Mouse (Mus musculus) Patski (cell line): ENCODE data around the gene Gm44790. TPM values are rescaled to one million over a fixed set of nuclear protein-coding genes. Genes with fewer than 3 reads are reported as not detected.

Experiments
- ATAC-seq: fragments of 100-300 bp; one replicate; pipeline ENCODE4 v1.8.0; 2021
- CTCF ChIA-PET: fragments of 350-600 bp; sonication (Branson Sonifier 250); formaldehyde crosslinking; loops from one replicate; lab custom pipeline; 2022; ENCODE audit warnings: inconsistent platforms; lab: Charles Lee
- POLR2A ChIA-PET: fragments of 350-600 bp; sonication (Branson Sonifier 250); formaldehyde crosslinking; loops from one replicate; lab custom pipeline; 2022; ENCODE audit warnings: antibody characterized with exemption, inconsistent platforms; lab: Charles Lee
- DNase-seq: peaks from one replicate; pipeline ENCODE4 v3.0.0-alpha.2; 2011; ENCODE audit warnings: low read depth, low spot score
- H3K27me3 ChIP-seq: fragments of 371-371 bp; one replicate; pipeline ENCODE4 v1.5.1; 2021
- CTCF ChIP-seq: fragments of 100-300 bp; IDR thresholded peaks from one replicate; pipeline ENCODE4 v1.5.1; 2021
- in situ Hi-C: fragments of 300-500 bp; cut with MboI; formaldehyde crosslinking; loops from 3 replicates; pipeline ENCODE4 v1.11.1; 2018; ENCODE audit warnings: low pct_unique_long_range_greater_than_20kb, mixed read lengths
- polyA plus RNA-seq: library from polyadenylated mRNA; unstranded; gene quantifications from one replicate; pipeline ENCODE4 v1.2.3, GENCODE M21; 2021

Gene Gm44790
- polyA plus RNA-seq, 1 experiment from 2014 or later = 3.1 TPM

GRCm38 (mm10) chr6:86402681-86403607, 23.5 kb upstream of the Gm44790 start:
- in situ Hi-C loops = loop anchor here (5.0 kb wide), 1 partner anchor 36 kb away; the partner anchor contains the start of gene Fam136a
- DNase-seq (no peak), ATAC-seq (no peak)
- CTCF ChIA-PET = interaction anchor here (1.5 kb wide), 1 partner anchor 38 kb away, joined by 3 read pairs; the partner anchor contains the start of gene Fam136a
- TF ChIP-seq CTCF = no peak
- POLR2A ChIA-PET = no interaction called here
- no peaks in the 10 kb centered on the region for H3K27me3 ChIP-seq

GRCm38 (mm10) chr6:86403728-86404099, 22.7 kb upstream of the Gm44790 start:
- ATAC-seq = no peak
- in situ Hi-C loops = loop anchor here (5.0 kb wide), 1 partner anchor 36 kb away; the partner anchor contains the start of gene Fam136a
- DNase-seq = no peak
- ChIA-PET CTCF (interaction anchor here (1.0 to 1.5 kb wide), 2 partner anchors 38 to 39 kb away, joined by 3 read pairs; partner anchors contain the start of gene Fam136a), POLR2A (interaction anchor here (0.6 to 0.9 kb wide), 2 partner anchors 33 to 157 kb away, joined by 4 to 5 read pairs; partner anchors contain the start of gene Snrpg)
- no peaks in the 10 kb centered on the region for H3K27me3 ChIP-seq
- no peak for TF ChIP-seq CTCF

DNA sequence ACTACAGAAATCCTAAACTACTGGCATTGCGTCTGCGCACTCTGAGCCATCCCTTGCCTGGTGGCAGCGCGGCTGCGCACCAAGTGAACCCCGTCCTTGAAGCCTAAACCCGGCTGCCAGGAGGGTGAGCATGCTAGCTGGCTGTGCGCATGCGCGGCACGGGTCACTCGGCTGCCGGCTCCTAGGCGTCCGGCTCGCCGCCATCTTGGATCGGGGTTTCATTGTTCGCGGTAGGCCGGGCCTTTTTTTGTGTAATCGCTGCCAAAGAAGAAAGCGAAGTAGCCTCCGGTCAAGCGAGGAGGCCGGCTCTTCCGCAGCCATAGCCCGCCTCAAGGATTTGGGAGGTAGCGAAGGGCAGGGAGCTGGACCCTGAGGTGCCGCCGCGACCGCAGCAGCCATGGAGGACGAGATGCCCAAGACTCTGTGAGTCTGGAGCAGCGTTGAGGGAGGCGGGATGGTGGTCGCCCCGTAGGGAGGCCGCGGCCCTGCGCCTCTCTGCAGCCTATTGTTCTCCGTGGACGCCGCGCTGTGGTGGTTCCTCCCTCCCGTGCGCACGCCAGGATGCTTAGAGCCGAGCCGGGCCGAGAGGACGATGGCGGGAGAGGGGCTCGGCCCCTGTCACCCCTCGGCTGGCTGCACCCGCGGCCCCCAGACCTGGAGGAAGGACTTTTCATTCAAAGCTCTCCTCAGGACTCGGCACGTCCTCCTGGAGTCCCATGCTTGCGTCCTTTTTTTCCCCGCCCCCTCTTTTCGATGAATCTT, 22.2 kb upstream of the Gm44790 start, which contains the start of gene Tia1:
Gene Tia1, plus strand, starts transcription at position 120 of the 762 bp plus-strand sequence.
- peak; percentile 80 for DNase-seq
- in situ Hi-C loops = loop anchor here (5.0 kb wide), 1 partner anchor 37 kb away; the partner anchor contains the start of gene Fam136a
- ChIA-PET POLR2A (interaction anchor here (0.6 to 0.9 kb wide), 2 partner anchors 33 to 158 kb away, joined by 4 to 5 read pairs; partner anchors contain the start of gene Snrpg), CTCF (interaction anchor here (1.0 to 1.3 kb wide), 2 partner anchors 9 to 40 kb away, joined by 3 read pairs; no protein-coding TSS in a partner anchor)
- peak; percentile 85 for ATAC-seq
- no peaks in the 10 kb centered on the region for H3K27me3 ChIP-seq
- no peak for TF ChIP-seq CTCF

DNA sequence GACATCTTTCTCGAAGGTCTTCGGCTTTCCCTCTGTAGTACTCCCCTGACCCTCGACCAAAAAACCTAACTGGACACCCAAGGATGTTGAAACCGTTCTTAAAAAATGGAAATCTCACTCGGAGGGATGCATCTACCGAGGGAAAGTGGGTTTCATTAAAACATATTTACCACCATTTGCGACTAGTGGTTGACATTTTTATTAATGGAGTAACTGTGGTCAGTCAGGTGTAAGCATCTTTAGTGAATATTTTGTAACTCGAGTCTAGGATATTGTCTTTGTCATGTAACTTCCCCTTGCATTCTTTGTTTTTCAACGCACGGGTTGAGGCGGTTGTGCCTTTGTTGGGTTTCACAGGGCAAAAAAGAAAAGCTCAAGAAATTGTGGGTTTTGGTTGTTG, 21.5 kb upstream of the Gm44790 start:
- ChIA-PET POLR2A (interaction anchor here (1.0 kb wide), 1 partner anchor 8 kb away, joined by 3 read pairs; the partner anchor contains the start of gene Pcyox1), CTCF (interaction anchor here (1.3 kb wide), 2 partner anchors 10 to 39 kb away, joined by 3 read pairs; partner anchors contain the start of gene Fam136a)
- no peaks in the 10 kb centered on the region for H3K27me3 ChIP-seq
- TF ChIP-seq CTCF = no peak
- no peak for DNase-seq
- in situ Hi-C loops = loop anchor here (5.0 kb wide), 1 partner anchor 38 kb away; the partner anchor contains the start of gene Fam136a
- no peak for ATAC-seq

- ATAC-seq (no peak), DNase-seq (no peak)
- no peaks in the 10 kb centered on the region for H3K27me3 ChIP-seq
- POLR2A ChIA-PET = no interaction called here
- CTCF ChIA-PET = interaction anchor here (1.9 kb wide), 1 partner anchor 12 kb away, joined by 7 read pairs; no protein-coding TSS in a partner anchor
- no peak for TF ChIP-seq CTCF
- in situ Hi-C loops = no loop called here
Measured at GRCm38 (mm10) chr6:86406306-86406705, 20.2 kb upstream of the Gm44790 start.

DNA sequence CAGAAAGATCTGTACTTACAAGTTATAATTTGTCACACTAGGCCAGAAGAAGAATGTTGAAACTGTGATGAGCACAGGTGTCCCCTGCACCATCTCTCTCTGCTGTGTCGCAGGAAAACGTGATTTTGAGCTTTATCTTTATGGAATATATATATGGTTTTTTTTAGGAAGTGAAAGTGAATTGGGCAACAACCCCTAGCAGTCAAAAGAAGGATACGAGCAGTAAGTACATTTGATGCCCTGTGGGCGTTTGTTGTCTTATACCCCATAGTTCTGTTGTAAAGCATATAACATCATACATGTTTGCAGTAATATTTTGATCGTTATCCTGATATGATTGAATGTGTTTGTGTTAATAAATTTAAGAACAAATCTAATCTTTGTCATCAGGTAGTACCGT, 7.7 kb upstream of the Gm44790 start:
- H3K27me3 ChIP-seq = no peaks in the 10 kb centered on the region
- ChIA-PET POLR2A (no interaction called here), CTCF (interaction anchor here (1.4 to 1.7 kb wide), 2 partner anchors 8 to 11 kb away, joined by 4 to 7 read pairs; partner anchors contain the start of gene Gm44790)
- ATAC-seq (no peak), DNase-seq (no peak)
- TF ChIP-seq CTCF = no peak
- in situ Hi-C loops = no loop called here

- in situ Hi-C loops = no loop called here
- CTCF ChIA-PET = interaction anchor here (1.4 kb wide), 1 partner anchor 12 kb away, joined by 7 read pairs; no protein-coding TSS in a partner anchor
- H3K27me3 ChIP-seq = no peaks in the 10 kb centered on the region
- no peak for DNase-seq
- ATAC-seq = no peak
- no peak for TF ChIP-seq CTCF
- POLR2A ChIA-PET = no interaction called here
Measured at GRCm38 (mm10) chr6:86419239-86419638, 7.2 kb upstream of the Gm44790 start.

GRCm38 (mm10) chr6:86420491-86420890, 6.0 kb upstream of the Gm44790 start:
- peak; percentile 76 for TF ChIP-seq CTCF
- ChIA-PET POLR2A (no interaction called here), CTCF (no interaction called here)
- DNase-seq (no peak), ATAC-seq (no peak)
- in situ Hi-C loops = no loop called here
- H3K27me3 ChIP-seq = no peaks in the 10 kb centered on the region

DNA sequence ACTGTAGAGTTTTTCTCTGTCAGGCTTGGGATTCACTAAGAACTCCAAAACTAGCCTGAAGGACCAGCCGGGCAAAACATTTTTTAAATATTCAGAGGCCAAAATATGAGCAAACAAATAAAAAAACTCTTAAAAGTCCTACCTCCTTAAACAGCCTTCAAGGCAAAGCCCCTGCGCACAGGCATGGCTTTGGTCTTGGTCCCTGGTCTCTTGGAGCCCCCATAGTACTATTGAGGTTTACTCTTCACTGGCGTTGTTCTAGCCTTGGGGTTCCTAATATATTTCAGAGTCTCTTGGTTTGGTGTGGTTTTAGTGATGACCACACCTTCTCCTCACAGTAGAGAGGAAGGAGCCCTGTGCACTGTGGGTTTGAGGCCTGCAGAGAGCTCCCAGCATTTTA, 5.1 kb downstream of the Gm44790 start:
- in situ Hi-C loops = loop anchor here (10.0 kb wide), 2 partner anchors 103 to 243 kb away; no protein-coding TSS in a partner anchor
- no peaks in the 10 kb centered on the region for H3K27me3 ChIP-seq
- no peak for ATAC-seq
- CTCF ChIA-PET = no interaction called here
- POLR2A ChIA-PET = no interaction called here
- no peak for TF ChIP-seq CTCF
- DNase-seq = no peak
